Mouse (Mus musculus) small intestine, adult 2 months (tissue): ENCODE results near the gene Hcrtr1.

ENCODE experiments used
- CTCF ChIP-seq: fragments of 200-500 bp; IDR thresholded peaks from 2 replicates; pipeline ENCODE4 v1.5.1; 2012; ENCODE audit warnings: low read depth, mild to moderate bottlenecking, control low read depth, inconsistent platforms, low read length, moderate library complexity, mixed read lengths; ENCODE audit not compliant: insufficient replicate concordance, insufficient read length; ENCODE audit errors: extremely low read depth
- POLR2A ChIP-seq: fragments of 200-500 bp; IDR thresholded peaks from 2 replicates; pipeline ENCODE4 v1.6.1; 2012; ENCODE audit warnings: low read depth, mild to moderate bottlenecking, control low read depth, inconsistent platforms, low read length, moderate library complexity

DNA sequence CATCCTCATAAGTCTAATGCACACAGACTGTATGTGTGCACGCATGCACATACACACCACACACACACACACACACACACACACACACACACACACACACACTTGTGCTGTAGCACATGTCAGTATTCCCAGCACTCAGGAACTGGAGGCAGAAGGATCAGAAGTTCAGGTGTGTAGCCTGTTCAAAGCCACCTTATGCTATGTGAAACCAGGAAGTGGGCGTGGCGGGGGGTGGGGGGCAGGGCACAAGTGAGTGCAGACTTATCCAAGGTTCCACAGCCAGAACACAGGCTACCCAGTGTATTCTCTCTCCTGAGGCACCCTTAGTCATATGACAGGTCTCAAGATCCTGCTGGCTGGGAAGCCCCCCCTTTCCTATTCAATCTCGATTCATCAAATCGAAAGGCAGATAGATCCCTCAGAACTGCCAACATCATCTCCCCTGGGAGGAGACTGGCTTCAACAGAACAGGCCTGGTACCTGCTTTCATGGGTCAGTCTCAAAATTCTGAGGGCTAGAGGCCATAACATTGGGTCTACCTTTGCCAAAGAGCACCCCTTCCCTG is 37.1 kb upstream of the Hcrtr1 start:
- TF ChIP-seq POLR2A (no peak), CTCF (no peak)
